Mouse (Mus musculus): ENCODE measurements around the gene Tnfrsf1b.

Tnfrsf1b gene

DNA sequence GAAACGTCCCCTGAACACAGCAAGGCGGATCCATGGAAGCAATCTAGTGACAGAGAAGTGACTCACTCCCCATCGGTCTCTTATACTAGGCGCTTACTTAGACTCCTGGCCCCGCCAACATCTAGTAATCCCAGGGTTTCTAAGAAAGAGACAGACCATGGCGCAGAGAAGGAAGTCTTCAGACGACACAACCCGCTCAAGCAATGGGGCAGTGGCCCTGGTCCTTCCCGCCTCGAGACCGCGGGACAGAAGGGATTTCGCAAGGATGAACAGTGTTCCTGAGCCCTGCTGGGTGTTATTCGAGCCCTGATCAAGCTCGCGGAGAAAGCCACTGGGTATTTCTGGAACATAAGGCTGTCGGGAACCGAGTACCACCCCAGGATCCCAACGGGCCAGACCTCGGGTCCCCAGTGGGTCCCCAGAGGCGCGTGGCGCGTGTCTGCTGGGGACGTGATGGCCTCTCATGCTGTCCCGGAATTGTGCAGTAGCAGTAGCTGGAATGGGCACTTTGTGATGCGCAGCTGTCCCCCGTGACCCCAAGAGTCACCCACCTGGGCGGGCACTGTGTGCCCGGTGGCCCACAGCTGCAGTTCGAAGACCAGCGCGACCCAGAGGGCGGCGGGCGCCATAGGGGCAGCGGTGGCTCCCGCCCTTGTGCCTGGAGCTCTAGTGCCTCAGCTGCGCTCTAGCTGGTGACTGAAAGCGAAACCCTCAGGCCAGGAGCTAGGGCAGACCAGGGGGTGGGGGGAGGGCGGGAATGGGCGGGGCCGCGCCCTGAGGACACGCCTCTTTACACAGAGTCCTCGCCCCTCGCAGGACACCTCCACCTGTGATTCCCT, at the start of gene Tnfrsf1b:
Tnfrsf1b (minus strand) TSS at position 698 of the 839 bp plus-strand sequence.
- no peak for DNase-seq (ENCODE audit: low spot score in 2 of 2)

DNA sequence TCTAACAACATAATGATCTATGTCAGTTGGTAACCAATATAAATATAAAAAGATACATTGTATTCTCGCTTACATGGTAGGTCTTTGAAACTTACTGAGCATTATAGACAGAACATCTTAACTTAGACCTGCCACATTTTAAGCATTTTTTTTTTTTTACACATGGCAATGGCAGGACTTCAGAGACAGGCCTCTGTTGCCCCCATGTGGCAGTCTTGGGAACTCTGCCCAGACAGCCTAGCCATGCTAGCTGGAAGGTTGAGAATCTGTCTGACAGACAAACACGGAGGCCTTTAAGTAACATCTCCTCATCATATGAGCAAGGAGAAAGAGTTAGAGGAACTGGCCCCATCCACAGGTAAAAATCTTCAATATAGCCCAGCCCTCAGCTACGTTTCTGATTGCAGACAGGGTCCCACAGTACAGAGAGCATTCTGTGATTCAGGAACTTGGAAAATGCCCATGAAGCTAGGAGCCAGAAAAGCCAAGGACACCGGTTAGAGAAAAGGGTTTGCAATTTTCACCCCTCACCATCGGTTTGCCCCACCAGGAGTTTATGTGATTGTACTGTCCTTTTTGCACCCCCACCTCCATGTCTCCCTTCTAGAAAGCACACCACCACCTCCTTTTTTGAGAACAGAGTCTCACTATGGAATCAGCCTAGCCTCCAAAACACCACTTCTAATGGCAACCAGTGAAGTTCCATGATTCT, 49.1 kb upstream of the Tnfrsf1b start:
- DNase-seq (ENCODE audit: low spot score in 2 of 2), result peak; percentile 37 to 69

DNA sequence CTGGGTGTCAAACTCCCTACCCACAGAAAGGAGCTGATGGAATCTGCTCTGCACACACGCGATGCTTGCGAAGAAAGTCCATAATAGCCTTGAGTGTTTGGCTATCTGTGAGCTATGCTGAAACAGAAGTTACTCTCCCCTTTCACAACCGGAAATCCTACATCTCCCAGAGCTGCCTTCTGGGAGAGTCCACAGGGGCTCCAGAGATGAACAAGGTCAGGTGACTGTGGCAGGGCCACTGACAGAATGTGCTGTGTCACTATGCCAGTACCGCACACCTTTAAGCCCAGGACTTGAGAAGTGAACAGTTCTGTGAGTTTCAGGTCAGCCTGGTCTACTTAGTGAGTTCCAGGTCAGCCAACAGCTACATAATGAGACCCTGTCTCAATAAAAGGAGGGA, 47.9 kb upstream of the Tnfrsf1b start:
- DNase-seq (ENCODE audit: low spot score in 2 of 2), result no peak

DNA sequence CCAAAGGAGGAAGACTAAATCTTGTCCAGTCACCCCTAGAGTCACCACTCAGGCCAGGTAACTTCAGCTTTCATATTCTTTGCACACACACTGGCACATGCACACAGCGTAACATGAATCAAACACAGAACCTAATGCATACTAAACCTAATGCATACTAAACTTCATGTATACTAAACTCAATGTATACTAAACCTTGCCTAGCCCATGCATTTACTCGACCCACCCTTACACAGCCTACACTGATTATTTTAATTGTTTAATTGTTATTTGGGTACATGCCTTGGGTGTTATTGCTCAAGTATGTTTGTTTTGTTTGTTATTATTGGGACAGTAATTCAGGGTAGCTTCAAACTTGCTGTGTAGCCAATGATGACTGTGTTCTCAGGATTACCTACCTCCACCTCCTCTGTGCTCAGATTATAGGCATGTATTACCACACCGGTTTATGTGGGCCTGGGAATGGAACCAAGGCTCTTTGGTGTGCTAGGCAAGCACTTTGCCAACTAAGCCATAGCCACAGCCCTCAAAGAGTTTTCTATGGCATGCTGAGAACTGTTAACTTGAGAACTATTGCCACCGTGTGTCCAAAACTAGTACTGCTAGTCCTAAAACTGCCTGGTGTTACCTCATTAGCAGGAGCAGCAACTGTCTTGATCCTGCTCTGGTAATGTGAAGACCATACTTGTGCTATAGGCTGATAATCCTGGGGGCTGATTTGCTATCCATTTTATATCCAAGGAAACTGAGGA, 39.9 kb upstream of the Tnfrsf1b start:
- peak in 1 of 2 experiments; percentile 65 for DNase-seq (ENCODE audit: low spot score in 2 of 2)

DNA sequence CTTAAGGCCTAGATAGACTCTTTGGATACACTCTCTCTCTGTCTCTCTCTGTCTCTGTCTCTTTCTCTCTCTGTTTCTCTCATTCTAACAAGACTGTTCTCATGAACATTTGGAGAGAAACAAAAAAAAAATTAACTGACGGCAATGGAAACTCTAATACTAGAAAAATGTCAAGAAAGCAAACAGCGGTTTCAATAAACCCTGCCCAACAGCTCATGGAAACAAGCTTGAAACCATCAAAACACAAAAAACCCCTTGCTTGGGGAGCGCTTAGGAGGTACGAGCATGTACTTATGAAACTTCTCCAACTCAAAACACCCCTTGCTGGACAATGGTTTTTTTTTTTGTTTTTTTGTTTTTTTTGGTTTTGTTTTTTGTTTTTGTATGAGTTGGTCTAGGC, 38.0 kb upstream of the Tnfrsf1b start:
- no peak for DNase-seq (ENCODE audit: low spot score in 2 of 2)

DNA sequence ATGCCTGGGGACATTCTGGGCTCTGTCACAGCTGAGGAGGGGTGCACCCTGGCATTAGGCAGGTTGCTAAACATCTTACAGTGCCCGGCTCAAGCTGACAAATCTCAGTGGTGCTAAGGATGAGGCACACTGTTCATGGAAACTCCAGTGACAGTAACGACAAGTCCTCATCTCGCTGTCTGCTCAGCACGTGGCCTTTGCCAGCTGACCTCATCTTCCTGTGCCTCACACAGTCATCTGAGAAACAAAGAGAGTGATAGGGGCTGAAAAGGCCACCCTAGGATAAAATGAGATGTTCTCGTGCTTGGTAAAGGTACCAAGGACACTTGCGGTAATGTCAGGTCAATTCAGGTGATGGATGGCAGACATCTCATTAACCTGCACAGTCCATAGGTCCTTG, 36.8 kb upstream of the Tnfrsf1b start:
- DNase-seq (ENCODE audit: low spot score in 2 of 2), result no peak

DNA sequence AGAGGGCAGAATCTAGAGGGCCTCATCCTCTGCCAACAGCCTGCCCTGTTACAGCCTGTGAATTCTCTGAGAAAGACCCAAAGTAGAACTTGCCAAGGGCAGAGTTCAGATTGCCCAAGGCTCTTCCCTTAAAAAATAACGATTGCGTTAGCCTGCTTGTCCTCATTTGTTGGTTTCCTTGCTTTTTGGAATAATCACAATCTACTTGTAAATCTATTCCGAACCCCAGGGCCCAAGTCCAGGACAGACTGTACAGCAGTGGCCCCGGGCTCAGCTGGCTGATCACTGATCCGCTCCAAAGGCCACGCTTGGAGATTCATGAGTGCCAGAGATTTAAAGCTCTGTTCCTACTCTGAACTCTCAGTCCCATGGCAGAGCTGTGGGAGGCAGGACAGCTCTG, 34.3 kb upstream of the Tnfrsf1b start:
- DNase-seq (ENCODE audit: low spot score in 2 of 2), result no peak

DNA sequence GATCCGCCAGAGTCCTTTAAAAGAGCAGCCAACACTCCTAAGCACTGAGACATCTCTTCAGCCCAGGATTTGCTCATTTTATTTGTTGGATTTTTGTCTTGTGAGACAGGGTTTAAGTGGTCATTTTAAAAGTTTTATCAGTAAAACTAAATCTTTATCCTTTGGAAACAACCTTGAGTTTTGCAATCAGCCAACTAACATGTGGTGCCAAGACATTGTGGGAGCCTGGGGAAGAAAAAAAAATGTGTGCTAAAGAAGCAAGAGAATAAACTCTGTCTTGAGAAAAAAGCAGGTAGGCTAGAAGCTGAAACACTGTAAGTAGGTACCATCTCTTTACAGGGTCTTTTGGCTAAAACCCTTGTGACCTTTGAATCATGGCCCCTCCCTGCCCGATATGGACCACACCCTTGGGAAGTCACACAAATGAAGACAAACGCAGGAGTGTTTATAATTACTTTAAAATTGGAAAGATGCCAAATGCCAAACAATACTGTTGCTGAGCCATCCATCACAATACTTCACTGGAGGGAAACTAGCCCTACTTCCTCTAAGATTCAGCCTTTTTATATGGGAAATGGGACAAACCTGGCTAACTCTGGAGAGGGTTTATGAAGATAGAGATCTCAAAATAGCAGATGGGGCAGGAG, 32.2 kb upstream of the Tnfrsf1b start:
- no peak for DNase-seq (ENCODE audit: low spot score in 2 of 2)

DNA sequence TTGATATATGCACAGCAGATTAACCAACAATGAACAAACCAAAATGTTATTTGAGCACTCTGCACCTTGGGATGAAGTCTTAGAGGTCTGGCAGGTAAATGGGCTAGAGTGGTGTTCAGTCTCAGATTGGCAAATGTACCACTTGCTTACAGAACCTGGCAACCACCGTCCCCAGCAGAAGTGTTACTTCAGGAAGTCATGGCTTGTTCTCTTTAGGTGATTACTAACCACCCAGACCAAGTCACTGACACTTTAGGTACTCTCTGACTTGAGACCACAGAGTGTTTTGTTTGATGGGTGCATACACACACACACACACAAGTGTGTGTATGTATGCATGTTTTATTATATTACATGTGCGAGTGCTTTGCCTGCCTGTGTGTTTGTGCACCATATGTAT, 31.6 kb upstream of the Tnfrsf1b start:
- DNase-seq (ENCODE audit: low spot score in 2 of 2), result no peak

DNA sequence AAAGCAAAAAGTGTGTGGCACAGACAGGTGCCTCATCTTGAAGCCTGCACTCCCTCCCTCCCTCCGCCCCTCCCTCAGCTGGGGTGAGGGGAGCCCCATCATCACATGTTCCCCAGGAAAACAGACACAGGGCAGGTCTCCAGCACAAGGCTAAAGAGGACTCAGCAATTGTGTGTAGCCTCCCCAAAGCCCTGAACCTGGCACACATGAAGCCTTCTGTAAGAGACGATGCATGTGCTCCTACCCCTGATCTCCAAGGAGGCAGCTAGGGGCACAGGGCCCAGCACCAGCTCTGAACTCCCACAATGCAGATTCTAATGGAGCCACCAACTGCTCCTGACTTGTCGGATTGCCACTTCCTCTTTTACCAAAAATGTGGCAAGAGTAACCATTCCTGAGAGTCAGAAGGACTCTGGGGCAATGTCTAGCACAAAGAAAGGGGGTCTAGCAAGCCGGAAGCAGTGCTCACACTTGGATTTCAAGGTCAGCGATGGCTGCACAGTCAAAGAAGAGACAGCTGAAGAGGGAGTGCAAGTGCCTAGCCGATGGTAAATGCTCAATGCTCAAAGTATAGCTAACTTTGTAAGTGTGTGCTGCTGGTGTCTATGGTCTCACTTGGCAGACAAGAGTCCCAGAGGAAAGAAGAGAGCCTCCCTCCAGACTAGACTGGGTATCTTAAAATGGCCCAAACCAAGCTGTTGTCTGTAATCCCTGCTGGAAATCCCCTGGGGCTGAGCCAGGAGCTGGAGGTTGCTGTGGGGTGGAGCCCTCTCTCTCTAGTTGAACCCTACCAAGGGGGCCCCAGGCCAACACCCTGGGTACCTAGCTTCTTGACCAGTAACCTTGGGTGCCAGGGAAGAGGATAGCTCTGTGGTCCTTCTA, 29.9 kb upstream of the Tnfrsf1b start:
- DNase-seq (ENCODE audit: low spot score in 2 of 2), result no peak

DNA sequence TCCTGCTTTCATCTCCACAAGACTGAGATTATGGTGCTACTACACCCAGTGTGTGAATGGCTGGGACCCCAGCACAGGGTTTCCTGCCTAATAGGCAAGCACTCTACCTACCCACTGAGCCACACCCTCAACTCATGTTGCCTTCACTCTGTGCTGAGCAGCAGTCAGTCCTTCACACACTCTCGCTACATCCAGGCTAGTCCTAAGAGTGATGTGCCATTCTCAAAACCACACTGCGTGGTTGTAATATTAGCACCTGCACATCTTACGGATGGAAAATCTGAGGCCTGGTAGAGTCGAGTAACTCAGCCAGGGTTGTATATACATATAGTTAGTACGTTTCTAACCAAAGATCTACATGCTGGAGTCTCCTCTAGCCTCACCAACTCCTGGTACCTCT, 28.2 kb upstream of the Tnfrsf1b start:
- DNase-seq (ENCODE audit: low spot score in 2 of 2), result no peak

DNA sequence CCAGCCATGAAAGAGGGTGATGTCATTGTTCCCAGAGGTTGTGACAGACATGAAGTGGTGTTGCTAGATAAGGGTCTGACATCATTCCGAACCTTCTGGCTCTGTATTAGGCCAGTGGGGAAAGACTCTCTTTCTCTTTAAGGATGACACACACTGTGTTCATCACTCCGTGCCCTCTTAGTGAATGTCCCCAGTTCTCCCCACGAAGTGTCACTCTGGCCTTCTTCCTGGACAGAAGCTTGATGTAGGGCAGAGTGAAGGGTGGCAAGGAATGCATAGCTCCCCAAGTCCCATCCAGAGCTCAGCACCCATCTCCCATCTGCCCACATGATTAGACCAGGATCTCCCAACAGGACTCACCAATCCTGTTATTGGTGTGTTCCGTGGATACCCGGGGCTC, 27.3 kb upstream of the Tnfrsf1b start:
- no peak for DNase-seq (ENCODE audit: low spot score in 2 of 2)

DNA sequence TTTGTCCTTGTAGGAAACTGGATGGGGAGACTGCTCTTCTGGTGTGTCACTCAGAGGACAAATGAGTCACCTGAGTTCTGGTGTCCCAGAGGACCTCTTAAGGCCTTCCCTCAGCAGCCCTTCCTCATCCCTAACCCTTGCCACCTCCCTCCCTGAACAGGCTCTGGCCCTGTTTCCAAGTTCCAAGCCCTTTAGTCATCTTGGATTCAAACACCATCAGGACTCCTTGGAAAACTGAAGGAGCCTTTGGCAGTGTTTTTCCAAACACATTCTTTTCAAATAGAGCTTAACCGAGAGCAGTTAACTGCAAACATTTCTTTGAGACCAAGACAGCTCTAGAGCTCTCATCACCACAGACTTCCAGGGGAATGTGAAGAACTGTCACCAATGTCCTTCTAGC, 26.1 kb upstream of the Tnfrsf1b start:
- peak in 1 of 2 experiments; percentile 38 for DNase-seq (ENCODE audit: low spot score in 2 of 2)

DNA sequence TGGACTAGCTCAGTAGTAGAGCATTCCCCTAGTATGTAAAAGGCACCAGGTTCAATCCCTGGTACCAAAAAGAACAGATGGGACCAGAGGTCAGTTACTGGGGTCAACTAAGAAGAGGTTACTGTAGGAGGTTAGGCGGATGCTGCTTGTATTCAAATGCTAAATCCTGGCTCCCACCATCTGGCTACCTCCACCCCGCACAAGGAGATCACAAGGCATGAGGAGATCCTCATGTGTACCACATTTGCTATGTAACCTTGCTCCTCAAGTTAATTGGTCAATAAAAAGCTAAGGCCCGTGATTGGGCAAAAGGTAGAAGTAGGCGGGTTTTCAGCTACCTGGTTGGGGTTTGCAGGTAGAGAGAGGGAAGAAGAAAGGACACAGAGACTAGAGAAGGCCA, 25.0 kb upstream of the Tnfrsf1b start:
- no peak for DNase-seq (ENCODE audit: low spot score in 2 of 2)

DNA sequence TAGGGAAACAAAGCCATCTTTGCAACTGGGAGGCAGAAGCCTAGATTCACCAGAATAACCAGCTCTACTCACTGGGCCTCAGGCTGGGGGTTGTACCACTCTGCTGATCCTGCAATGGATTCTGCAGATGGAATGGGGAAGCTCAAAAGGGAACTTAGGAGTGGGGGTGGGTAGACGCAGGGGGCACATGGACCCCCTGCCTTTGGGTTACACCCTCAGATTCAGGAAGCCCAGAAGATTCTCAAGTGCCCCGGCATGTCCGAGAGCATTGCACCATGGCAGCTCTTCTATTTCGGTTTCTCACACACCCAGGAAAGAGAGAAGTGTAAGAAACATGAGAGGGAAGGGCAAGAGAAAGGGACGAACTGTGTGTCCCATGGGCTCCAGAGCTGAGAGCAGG, 23.5 kb upstream of the Tnfrsf1b start:
- DNase-seq (ENCODE audit: low spot score in 2 of 2), result no peak

DNA sequence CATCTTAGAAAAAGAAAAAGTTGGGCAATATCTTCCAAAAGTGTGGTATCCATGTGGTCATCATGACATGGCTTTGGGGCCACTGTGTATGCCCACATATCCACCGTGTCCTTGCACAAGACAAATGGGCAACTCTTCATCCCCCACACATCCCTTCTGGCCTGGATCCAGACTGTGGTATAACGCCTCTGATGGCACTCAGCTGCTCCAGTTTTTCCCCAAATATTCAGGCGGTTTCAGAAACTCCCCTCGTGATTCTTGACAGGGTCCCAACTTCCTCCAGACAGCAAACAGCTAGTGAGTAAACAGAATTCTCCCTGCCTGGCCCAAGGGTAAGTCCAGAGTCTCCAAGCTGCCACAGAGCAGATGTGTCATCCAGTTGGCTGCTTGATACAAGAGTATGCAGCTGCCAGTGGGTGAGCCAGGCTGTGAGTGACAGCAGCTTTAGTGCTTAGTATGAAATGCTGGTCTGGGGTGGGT, 21.0 kb upstream of the Tnfrsf1b start:
- no peak for DNase-seq (ENCODE audit: low spot score in 2 of 2)

DNA sequence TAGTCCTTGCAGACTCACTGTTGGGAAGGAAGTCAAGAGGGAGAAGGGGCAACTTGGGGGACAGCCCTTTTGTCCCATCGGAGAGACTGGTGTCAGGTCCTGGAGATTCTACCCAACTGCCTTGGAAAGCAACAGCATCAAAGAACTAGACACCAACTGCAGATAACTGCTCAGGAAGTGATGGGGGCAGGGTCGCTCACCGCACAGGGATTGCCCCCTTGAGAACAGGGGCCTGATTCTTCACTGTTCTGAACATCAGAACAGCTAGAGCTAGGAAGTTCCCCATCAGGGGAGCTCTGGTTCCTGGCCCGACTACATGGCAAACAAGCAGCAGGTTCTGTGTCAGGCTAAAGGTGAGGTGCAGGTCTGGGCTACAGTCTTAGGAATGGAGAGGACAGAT, 19.8 kb upstream of the Tnfrsf1b start:
- no peak for DNase-seq (ENCODE audit: low spot score in 2 of 2)

DNA sequence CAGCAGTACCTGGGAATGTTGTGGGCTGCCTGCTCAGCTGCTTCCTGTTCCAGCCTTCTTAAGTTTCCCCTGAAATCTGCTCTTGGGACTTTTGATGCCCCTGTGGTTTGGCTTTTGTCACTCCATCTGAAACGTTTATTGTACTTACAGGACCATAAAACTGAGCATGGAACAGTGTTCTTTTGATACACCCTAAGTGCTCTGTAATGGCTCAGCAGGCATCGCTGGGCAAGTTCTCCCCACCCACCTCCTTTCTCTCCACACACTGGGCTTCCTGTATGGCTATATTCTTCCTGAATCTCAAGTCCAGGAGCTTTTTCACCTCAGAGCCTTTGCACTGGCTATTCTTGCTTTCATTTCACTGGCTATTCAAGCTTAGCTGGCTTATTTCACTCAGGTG, 18.1 kb upstream of the Tnfrsf1b start:
- no peak for DNase-seq (ENCODE audit: low spot score in 2 of 2)

DNA sequence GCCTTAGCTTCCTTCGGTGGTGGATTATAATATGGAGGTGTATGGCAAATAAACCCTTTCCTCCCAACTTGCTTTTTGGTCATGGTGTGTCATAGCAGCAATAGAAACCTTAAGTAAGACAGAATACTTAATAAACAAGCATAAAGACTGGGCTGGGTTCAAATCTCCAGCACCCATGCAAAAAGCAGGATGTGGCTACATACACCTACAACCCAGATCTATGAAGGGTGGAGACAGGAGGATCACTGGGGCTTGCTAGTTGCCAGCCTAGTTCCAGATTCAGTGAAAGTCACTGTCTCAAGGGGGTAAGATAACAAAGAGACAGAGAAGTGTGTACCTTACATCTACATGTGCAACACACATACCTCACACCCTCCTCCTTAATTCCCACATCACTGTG, 16.9 kb upstream of the Tnfrsf1b start:
- no peak for DNase-seq (ENCODE audit: low spot score in 2 of 2)

DNA sequence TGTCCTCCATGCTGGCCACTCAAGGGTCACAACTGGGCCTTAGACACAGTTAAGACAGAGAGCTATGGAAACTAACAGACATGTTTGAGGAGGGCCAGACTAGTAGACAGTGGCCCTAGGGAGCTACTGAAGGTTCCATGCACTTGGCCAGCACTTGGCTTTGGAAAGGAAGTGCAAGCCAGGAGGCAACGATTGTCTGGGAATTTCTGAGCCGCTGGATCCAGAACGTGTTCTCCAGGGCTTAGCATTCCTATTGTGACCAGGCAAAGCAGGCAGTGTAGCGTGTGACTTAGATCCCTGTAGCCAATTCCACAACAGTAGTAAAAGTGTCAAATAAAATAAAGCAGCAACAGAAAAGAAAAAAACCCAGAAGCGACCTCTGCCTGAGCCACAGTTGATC, 14.1 kb upstream of the Tnfrsf1b start:
- DNase-seq (ENCODE audit: low spot score in 2 of 2), result no peak

All from urinary bladder, postnatal 4 days (tissue).